Mouse (Mus musculus) A20 (cell line): ENCODE results near the gene Acsl5.

Experiments
- DNase-seq: peaks from one replicate; pipeline ENCODE4 v3.0.0-alpha.2; 2011; ENCODE audit warnings: low read depth, low spot score

Gene Acsl5

GRCm38 (mm10) chr19:55284093-55284492 is 32.4 kb downstream of the Acsl5 start:
- DNase-seq = no peak

- no peak for DNase-seq
These were observed 34.3 kb downstream of the Acsl5 start for GRCm38 (mm10) chr19:55286034-55286433.

GRCm38 (mm10) chr19:55288974-55289373 is 37.2 kb downstream of the Acsl5 start:
- no peak for DNase-seq

- DNase-seq = no peak
These were observed 39.0 kb downstream of the Acsl5 start for GRCm38 (mm10) chr19:55290621-55291270.

- no peak for DNase-seq
These were observed 40.6 kb downstream of the Acsl5 start for GRCm38 (mm10) chr19:55292210-55292850.

- DNase-seq = no peak
These were observed 41.4 kb downstream of the Acsl5 start for GRCm38 (mm10) chr19:55293175-55293574.

- DNase-seq = no peak
These were observed 43.3 kb downstream of the Acsl5 start for GRCm38 (mm10) chr19:55295075-55295474.

GRCm38 (mm10) chr19:55295556-55295955 is 43.8 kb downstream of the Acsl5 start:
- no peak for DNase-seq

GRCm38 (mm10) chr19:55296301-55296700 is 44.6 kb downstream of the Acsl5 start:
- DNase-seq = no peak

- no peak for DNase-seq
These were observed 45.8 kb downstream of the Acsl5 start for GRCm38 (mm10) chr19:55297489-55297888.

- no peak for DNase-seq
These were observed 46.2 kb downstream of the Acsl5 start for GRCm38 (mm10) chr19:55297961-55298360.

GRCm38 (mm10) chr19:55299378-55299777 is 47.6 kb downstream of the Acsl5 start:
- DNase-seq = no peak

GRCm38 (mm10) chr19:55300525-55300924 is 48.8 kb downstream of the Acsl5 start:
- no peak for DNase-seq

- DNase-seq = no peak
These were observed 53.3 kb downstream of the Acsl5 start for GRCm38 (mm10) chr19:55305024-55305423.

GRCm38 (mm10) chr19:55311874-55312273 is 60.1 kb downstream of the Acsl5 start:
- peak; percentile 75 for DNase-seq

GRCm38 (mm10) chr19:55313649-55314048 is 61.9 kb downstream of the Acsl5 start:
- no peak for DNase-seq

- DNase-seq = peak; percentile 94
These were observed 63.8 kb downstream of the Acsl5 start, which contains the start of gene Zdhhc6 for GRCm38 (mm10) chr19:55315452-55316108. Gene Zdhhc6, minus strand, starts transcription at chr19:55316032.

- peak; percentile 96 for DNase-seq
These were observed 64.5 kb downstream of the Acsl5 start, which contains the start of gene Vti1a for GRCm38 (mm10) chr19:55316109-55316714. Gene Vti1a, plus strand, starts transcription at chr19:55316295.

- DNase-seq = no peak
These were observed 65.2 kb downstream of the Acsl5 start for GRCm38 (mm10) chr19:55316901-55317300.

- DNase-seq = no peak
These were observed 67.3 kb downstream of the Acsl5 start for GRCm38 (mm10) chr19:55319036-55319435.

GRCm38 (mm10) chr19:55319521-55319920 is 67.8 kb downstream of the Acsl5 start:
- DNase-seq = no peak

- no peak for DNase-seq
These were observed 70.9 kb downstream of the Acsl5 start for GRCm38 (mm10) chr19:55322604-55323003.
